In genomic region chr7:27802986-27803385, GRCm38 (mm10) we compare ENCODE assay signal across 22 mouse cellular contexts. TPM values are rescaled to one million over a fixed set of nuclear protein-coding genes. Genes with fewer than 3 reads are reported as not detected.
DNase-seq lines count a peak whose midpoint lies in the region.
"Had no signal": no experiment of that assay in that cellular context is flagged by ENCODE, and none has a peak within 500 bp of the region (broad histone marks: within the 10 kb centered on the region; RNA-seq: fewer than 3 reads in every experiment).

No protein-coding gene starts in this region.

- peak; percentile 17 for DNase-seq in heart, adult 11 months
- no peak for DNase-seq in heart, adult 9 months (ENCODE audit: low spot score in 2 of 2)
- peak; percentile 13 for DNase-seq in retina, postnatal 1 day
- DNase-seq in retina, embryonic 14.5 days (ENCODE audit: low spot score) = no peak
- DNase-seq in ZHBTc4 (ENCODE audit: low read depth, low spot score) = peak; percentile 56
- DNase-seq in layer of hippocampus, postnatal 10 days (ENCODE audit: low spot score in 2 of 2) = no peak
- no peak for DNase-seq in layer of hippocampus, postnatal 36 days
- no peak for DNase-seq in right cerebral cortex, adult 2 months (ENCODE audit: low spot score in 2 of 2)
- DNase-seq: adrenal gland, adult 8-10 months; adrenal gland, postnatal 25 days; B cell, adult 2 months; cerebellum, adult 11-12 months; cerebellum, adult 8-10 months; cerebellum, postnatal 10 days; cerebellum, postnatal 36 days; embryo, embryonic 11 days; forebrain, postnatal 0 days; gastrocnemius, adult 2 months; gastrocnemius, postnatal 14 days; heart, adult 18-20 months; heart, postnatal 14 days; heart, postnatal 4 days had no signal

RNA-seq across cellular contexts. Expression of gene Zfp626, which starts 4.0 kb away (rescaled TPM):
- 1 to 10 TPM; 6.2 to 7.6 TPM for total RNA-seq in layer of hippocampus, postnatal 10 days (2021)
- total RNA-seq in layer of hippocampus, postnatal 36 days (2021) = 1 to 10 TPM; 8.8 to 10.0 TPM

RNA-seq across cellular contexts. Expression of gene Zfp59, which starts 35.4 kb away (rescaled TPM):
- total RNA-seq in layer of hippocampus, postnatal 10 days (2021) = 1 to 10 TPM; 4.4 to 4.5 TPM
- total RNA-seq in layer of hippocampus, postnatal 36 days (2021) = 1 to 10 TPM; 4.1 to 4.4 TPM

RNA-seq across cellular contexts. Expression of gene Zfp607a, which starts 54.3 kb away (rescaled TPM):
- 1 to 10 TPM; 2.4 to 4.0 TPM for total RNA-seq in layer of hippocampus, postnatal 10 days (2021)
- 1 to 10 TPM; 1.9 to 2.5 TPM for total RNA-seq in layer of hippocampus, postnatal 36 days (2021)

Comparison
In these comparisons a context has a peak if more than half of its experiments do, and no peak if none do; other contexts are left out.
1. DNase-seq: peak in heart, adult 11 months (single experiment), retina, postnatal 1 day (single experiment) and ZHBTc4 (single experiment); none in heart, adult 9 months (0 of 2), retina, embryonic 14.5 days (single experiment), layer of hippocampus, postnatal 10 days (0 of 2), layer of hippocampus, postnatal 36 days (0 of 2) and right cerebral cortex, adult 2 months (0 of 2).